Mouse (Mus musculus): ENCODE measurements around the gene Casr. TPM values are rescaled to one million over a fixed set of nuclear protein-coding genes. Genes with fewer than 3 reads are reported as not detected.
A peak's percentile ranks its signal among the peaks of the same experiment; 100 is the strongest.

Casr gene
- total RNA-seq (2014; rRNA removed): 0.46 and 1.6 TPM in 2 replicates
- polyA plus RNA-seq (2015; fragmentation: Nextera tagmentation; extraction: Ambion mirVana): 0.14 and 0.62 TPM in 2 replicates

DNA sequence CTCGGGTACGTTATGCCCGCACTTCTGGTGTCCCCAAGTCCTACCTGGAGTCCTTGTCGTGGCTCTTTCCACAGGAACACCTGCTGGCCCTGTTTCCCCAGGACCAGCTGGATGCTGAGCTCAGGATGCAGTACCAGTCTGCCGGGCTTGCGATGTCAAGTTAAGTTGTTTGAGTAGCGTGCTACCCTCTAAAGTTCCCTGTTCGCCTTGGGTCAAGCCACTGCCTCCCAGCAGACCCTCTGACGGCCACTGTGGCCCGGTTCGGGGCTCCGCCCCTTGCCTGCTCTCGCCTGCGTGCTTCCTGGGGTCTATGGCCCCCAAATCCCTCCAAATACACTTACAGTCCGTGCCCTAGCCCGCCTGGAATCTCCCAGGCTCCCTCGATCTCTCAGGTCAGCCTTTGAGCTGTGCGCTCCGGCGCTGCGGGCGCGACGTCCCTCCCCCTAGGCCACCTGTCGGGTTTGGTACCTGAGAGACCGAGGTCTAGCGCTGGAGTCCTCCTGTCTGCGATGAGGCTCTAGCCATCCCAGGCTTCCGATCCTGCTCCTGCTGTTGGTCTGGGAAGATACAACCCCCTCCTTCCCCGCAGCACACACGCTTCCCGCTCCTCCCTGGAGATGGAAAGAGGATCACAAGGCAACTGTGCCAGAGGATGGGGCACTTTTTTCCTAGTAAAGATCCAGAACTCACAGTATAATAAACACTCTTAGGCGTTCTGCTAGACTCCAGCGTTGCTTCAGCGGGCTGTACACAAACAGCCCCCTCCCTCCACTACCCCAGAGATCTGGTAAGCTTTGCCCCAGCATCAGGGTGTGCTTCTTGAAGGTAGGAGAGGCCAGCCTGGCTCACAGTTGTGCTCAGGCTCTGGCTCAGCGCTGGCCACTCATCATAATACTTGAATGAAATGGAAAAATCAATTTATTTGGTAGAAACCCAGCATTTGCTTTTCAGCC lies at the start of gene Casr:
Casr (minus strand) TSS at position 756 of the 953 bp plus-strand sequence.
- 3% methylated on average over 36 of the region's 36 CpGs for WGBS
- TF ChIP-seq CTCF (IDR thresholded peaks at IDR 0.05; ENCODE audit: low read depth): no peak
- no peaks in the 10 kb centered on the region for H3K36me3 ChIP-seq (ENCODE audit: insufficient read depth)
- peak within 1 kb of the TSS; percentile 44 for H3K4me3 ChIP-seq (ENCODE audit: low read depth, low read length)
- peak within 1 kb of the TSS; percentile 89 for H3K4me2 ChIP-seq (ENCODE audit: low read depth)
- DNase-seq (no peak), ATAC-seq (peak; percentile 47)
- H3K9ac ChIP-seq: peak within 1 kb of the TSS; percentile 39
- H3K27ac ChIP-seq (ENCODE audit: low read depth, low read length): no peak within 1 kb of the TSS
- H3K4me1 ChIP-seq (ENCODE audit: insufficient read depth): no peaks in the 10 kb centered on the region; the same call in 1 of the 2 replicates
- no peaks in the 10 kb centered on the region for H3K9me3 ChIP-seq (ENCODE audit: low read length)
- H3K27me3 ChIP-seq (ENCODE audit: insufficient read depth, low read length): no peaks in the 10 kb centered on the region

DNA sequence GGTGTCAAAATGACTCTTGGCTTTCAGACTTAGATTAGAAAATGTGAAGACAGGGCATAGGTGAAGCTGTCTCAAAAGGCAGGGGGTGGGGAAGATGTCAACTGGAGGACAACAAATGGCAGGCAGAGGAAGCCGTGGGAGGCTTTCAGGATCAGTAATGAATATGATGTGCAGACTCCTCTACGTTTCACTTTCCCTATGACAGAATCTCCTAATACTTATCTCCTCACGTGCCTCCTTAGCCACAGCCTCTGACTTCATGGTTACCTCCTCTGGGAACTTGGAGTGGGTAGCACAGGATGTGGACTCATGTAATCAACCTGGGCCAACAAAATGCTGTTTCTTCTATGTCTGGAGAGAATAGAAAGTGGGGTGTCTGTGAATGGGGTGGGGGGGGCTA lies 40.7 kb upstream of the Casr start:
- TF ChIP-seq CTCF (IDR thresholded peaks at IDR 0.05; ENCODE audit: low read depth): no peak
- Histone ChIP-seq H3K4me3 (ENCODE audit: low read depth, low read length) (no peak overlapping the region), H3K36me3 (ENCODE audit: insufficient read depth) (no peaks in the 10 kb centered on the region), H3K4me1 (ENCODE audit: insufficient read depth) (no peaks in the 10 kb centered on the region), H3K4me2 (ENCODE audit: low read depth) (no peak overlapping the region), H3K27me3 (ENCODE audit: insufficient read depth, low read length) (no peaks in the 10 kb centered on the region), H3K9me3 (ENCODE audit: low read length) (no peaks in the 10 kb centered on the region), H3K9ac (no peak overlapping the region), H3K27ac (ENCODE audit: low read depth, low read length) (no peak overlapping the region)
- 81% methylated on average over 3 of the region's 3 CpGs for whole genome bisulfite sequencing
- DNase-seq (no peak), ATAC-seq (no peak)

DNA sequence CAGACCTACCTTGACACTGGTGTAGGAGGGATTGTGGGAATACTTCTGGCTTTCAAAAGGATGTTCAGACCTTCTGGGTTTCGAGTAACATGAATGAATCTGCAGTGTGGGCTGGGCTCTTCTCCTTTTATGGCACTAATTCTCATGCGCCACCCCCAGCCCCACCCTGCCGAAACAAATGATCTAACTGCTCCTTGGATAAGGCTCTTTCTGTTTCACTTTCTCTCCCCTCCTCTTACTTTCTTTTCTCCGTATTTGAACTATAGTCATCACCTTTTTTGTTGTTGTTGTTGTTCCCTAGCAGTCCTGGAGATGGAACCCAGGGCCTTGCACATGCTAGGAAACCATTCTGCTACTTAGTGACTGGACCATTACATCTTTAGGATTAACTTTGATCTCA lies 36.3 kb upstream of the Casr start:
- no peaks in the 10 kb centered on the region for H3K9me3 ChIP-seq (ENCODE audit: low read length)
- no peak overlapping the region for H3K9ac ChIP-seq
- no peaks in the 10 kb centered on the region for H3K36me3 ChIP-seq (ENCODE audit: insufficient read depth)
- TF ChIP-seq CTCF (IDR thresholded peaks at IDR 0.05; ENCODE audit: low read depth): no peak
- no peaks in the 10 kb centered on the region for H3K4me1 ChIP-seq (ENCODE audit: insufficient read depth)
- no peak overlapping the region for H3K4me3 ChIP-seq (ENCODE audit: low read depth, low read length)
- no peaks in the 10 kb centered on the region for H3K27me3 ChIP-seq (ENCODE audit: insufficient read depth, low read length)
- no peak overlapping the region for H3K27ac ChIP-seq (ENCODE audit: low read depth, low read length)
- WGBS: 83% methylated on average over 4 of the region's 4 CpGs
- ATAC-seq (no peak), DNase-seq (no peak)
- H3K4me2 ChIP-seq (ENCODE audit: low read depth): no peak overlapping the region

DNA sequence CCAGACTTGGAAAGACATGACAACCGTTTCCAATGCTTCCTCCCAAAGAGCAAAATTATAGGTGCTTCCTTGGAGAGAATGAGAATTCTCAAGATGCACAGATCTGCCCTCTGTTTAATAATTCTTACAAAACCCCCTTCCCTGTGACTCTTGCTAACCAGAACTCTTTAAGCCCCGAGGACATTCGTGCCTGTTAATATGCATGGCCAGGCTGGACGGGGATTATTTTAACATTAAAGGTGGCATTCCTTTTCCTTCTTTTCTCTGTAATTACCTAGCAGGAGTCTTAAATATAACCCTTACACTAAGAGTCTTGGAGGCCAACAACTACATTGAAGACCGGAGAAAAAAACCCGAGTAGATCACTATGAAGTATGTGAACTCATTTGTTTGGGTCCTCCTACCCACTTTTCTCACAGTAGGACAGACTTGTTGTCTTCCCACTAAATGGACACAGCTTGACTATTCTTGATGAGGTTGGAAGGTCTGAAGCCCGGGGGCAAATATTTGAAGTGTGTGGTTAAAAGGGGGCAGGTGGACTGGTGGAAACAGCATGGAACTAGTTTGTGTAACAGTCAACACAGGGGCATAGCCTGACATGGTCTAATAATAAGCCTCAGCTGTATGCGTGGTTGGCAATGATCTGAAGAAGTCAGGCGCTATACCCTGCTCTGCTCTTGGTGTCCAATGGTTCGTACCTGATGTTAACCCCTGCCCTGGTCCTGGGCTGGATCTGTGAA lies 34.9 kb upstream of the Casr start:
- Histone ChIP-seq H3K27ac (ENCODE audit: low read depth, low read length) (no peak overlapping the region), H3K9me3 (ENCODE audit: low read length) (no peaks in the 10 kb centered on the region), H3K4me2 (ENCODE audit: low read depth) (no peak overlapping the region), H3K4me3 (ENCODE audit: low read depth, low read length) (no peak overlapping the region), H3K9ac (no peak overlapping the region), H3K4me1 (ENCODE audit: insufficient read depth) (no peaks in the 10 kb centered on the region), H3K27me3 (ENCODE audit: insufficient read depth, low read length) (no peaks in the 10 kb centered on the region), H3K36me3 (ENCODE audit: insufficient read depth) (no peaks in the 10 kb centered on the region)
- no peak for TF ChIP-seq CTCF (IDR thresholded peaks at IDR 0.05; ENCODE audit: low read depth)
- ATAC-seq (no peak), DNase-seq (no peak)
- WGBS: 87% methylated on average over 10 of the region's 10 CpGs

DNA sequence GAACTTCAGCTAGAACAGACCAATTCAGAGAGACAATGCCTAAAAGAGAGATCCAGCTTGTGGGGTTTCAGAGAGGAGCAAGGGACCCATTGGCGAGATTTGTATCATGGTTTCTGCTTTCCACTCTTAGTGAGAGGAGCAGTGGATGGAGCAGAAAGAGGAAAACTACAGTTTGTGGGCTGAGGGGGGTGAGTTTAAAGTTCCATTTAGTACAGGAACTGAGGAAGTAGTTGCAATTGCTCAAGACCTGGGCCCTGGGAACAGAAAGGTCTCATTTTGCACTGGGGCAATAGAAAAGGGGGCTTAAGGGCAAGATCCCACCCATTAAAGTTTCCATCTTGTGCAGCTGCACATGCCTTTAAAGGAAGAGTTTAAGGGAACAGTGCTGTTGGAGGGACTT lies 28.0 kb upstream of the Casr start:
- H3K27ac ChIP-seq (ENCODE audit: low read depth, low read length): no peak overlapping the region
- H3K4me2 ChIP-seq (ENCODE audit: low read depth): no peak overlapping the region
- TF ChIP-seq CTCF (IDR thresholded peaks at IDR 0.05; ENCODE audit: low read depth): no peak
- WGBS: 93% methylated on average over 1 of the region's 1 CpGs
- no peak overlapping the region for H3K4me3 ChIP-seq (ENCODE audit: low read depth, low read length)
- ATAC-seq (no peak), DNase-seq (no peak)
- H3K36me3 ChIP-seq (ENCODE audit: insufficient read depth): no peaks in the 10 kb centered on the region
- H3K9me3 ChIP-seq (ENCODE audit: low read length): no peaks in the 10 kb centered on the region
- H3K4me1 ChIP-seq (ENCODE audit: insufficient read depth): no peaks in the 10 kb centered on the region
- H3K27me3 ChIP-seq (ENCODE audit: insufficient read depth, low read length): no peaks in the 10 kb centered on the region
- no peak overlapping the region for H3K9ac ChIP-seq

DNA sequence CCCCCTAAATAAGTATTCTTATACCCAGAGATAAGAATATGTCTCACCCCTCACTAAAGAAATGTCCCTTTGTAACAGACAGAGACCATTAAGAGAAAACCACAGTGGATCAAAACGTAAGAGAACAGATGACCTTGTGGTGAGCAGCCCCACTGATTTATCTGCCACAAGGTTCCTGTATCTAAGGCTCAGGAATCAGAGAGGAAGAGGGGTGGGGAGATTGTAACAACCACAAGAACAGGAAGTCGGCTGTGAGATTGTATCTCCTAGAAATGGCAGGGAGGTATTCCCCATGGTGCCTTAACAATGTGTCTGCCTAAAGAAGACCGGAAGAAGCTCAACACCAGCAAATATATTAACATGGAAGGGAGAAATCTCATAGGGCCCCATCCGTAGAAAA lies 26.0 kb upstream of the Casr start:
- Histone ChIP-seq H3K27ac (ENCODE audit: low read depth, low read length) (no peak overlapping the region), H3K4me1 (ENCODE audit: insufficient read depth) (no peaks in the 10 kb centered on the region), H3K36me3 (ENCODE audit: insufficient read depth) (no peaks in the 10 kb centered on the region), H3K4me3 (ENCODE audit: low read depth, low read length) (no peak overlapping the region), H3K27me3 (ENCODE audit: insufficient read depth, low read length) (no peaks in the 10 kb centered on the region), H3K9me3 (ENCODE audit: low read length) (no peaks in the 10 kb centered on the region), H3K4me2 (ENCODE audit: low read depth) (no peak overlapping the region), H3K9ac (no peak overlapping the region)
- no peak for ATAC-seq
- DNase-seq: no peak
- TF ChIP-seq CTCF (IDR thresholded peaks at IDR 0.05; ENCODE audit: low read depth): no peak
- WGBS: 81% methylated on average over 4 of the region's 4 CpGs

DNA sequence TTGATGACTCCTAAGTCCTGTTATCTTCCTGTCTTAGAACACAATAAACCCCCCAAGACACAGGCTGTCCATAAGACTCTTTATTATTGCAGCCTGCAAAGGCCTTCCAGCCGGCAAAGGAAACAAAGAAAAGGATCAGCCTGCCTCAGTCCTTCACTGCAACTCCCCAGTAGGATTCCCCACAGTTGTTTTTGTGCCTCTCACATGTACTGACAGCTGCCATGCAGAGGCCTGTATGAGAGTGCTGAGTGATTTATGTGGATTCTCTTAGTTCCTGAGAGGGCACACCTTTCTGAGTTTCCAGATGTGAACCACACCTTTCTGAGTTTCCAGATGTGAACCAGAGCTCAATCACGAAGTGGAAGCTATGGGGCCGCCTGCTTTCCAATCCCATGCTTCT lies 20.1 kb upstream of the Casr start:
- no peak for ATAC-seq
- WGBS: 50% methylated on average over 3 of the region's 3 CpGs
- no peak overlapping the region for H3K4me2 ChIP-seq (ENCODE audit: low read depth)
- no peaks in the 10 kb centered on the region for H3K36me3 ChIP-seq (ENCODE audit: insufficient read depth)
- no peaks in the 10 kb centered on the region for H3K9me3 ChIP-seq (ENCODE audit: low read length)
- H3K4me3 ChIP-seq (ENCODE audit: low read depth, low read length): no peak overlapping the region
- H3K27ac ChIP-seq (ENCODE audit: low read depth, low read length): no peak overlapping the region
- no peak for DNase-seq
- no peaks in the 10 kb centered on the region for H3K27me3 ChIP-seq (ENCODE audit: insufficient read depth, low read length)
- H3K9ac ChIP-seq: no peak overlapping the region
- no peak for TF ChIP-seq CTCF (IDR thresholded peaks at IDR 0.05; ENCODE audit: low read depth)
- no peaks in the 10 kb centered on the region for H3K4me1 ChIP-seq (ENCODE audit: insufficient read depth)
